Mouse (Mus musculus): ENCODE data around the gene Il4ra.

The Il4ra gene

DNA sequence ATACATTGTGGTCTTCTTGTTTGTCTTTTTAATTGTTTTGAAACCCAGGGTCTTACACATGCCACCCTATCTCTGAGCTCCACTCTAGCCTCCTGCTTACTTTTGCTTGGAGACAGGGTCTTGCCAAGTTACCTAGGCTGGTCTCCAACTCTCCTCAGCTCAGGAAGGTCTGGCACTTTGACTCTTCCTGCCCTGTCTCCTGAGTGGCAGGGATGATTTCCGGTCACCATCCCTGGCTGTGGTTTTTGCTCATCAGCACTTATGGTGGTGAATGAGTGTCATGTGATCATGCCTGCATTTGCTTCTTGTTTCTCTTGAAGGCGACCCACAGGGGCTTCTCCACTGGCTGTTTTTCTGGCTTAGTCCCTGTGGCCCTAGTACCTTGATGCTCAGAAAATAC, 21.9 kb downstream of the Il4ra start:
- DNase-seq = peak in 1 of 2 experiments; percentile 8

- DNase-seq = no peak
Measured at GRCm38 (mm10) chr7:125574832-125575231, 22.9 kb downstream of the Il4ra start.

GRCm38 (mm10) chr7:125575738-125576540, 24.0 kb downstream of the Il4ra start:
- DNase-seq = no peak

- peak; percentile 84 to 87 for DNase-seq
Measured at GRCm38 (mm10) chr7:125576982-125577381, 25.1 kb downstream of the Il4ra start.

- DNase-seq = no peak
Measured at GRCm38 (mm10) chr7:125577486-125578088, 25.7 kb downstream of the Il4ra start.

DNA sequence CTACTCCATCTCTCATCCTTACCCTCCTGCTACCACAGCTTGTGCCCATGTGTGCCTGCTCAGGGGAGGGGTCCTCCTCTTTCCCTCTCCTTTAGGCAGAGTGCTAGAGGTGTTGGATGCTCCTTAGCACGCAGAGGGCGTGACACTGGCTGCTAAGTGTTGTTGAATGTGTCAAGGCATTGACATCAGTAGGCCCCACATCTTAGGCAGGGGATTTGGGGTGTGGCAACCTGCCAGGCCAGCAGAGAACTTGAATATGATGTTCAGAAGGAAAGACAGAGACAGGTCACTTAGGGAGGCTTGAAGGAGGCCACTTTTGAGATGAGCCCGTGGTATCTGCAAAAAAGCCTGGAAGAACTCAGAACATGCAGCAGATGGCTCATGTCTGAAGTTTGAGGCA, 26.2 kb downstream of the Il4ra start:
- DNase-seq = no peak

- DNase-seq = no peak
Measured at GRCm38 (mm10) chr7:125579545-125580219, 27.8 kb downstream of the Il4ra start.

DNA sequence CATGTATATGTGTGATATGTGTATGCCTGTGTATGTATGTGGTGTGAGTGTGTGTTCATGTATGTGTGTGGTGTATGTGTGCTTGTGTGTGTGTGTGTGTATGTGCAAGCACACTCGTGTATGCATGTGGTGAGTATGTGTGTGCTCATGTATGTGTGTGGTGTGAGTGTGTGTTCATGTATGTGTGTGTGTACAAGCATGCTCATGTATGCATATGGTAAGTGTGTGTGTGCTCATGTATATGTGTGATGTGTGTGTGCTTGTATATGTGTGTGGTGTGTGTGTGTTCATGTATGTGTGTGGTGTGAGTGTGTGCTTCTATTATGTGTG, 28.3 kb downstream of the Il4ra start:
- no peak for DNase-seq

DNA sequence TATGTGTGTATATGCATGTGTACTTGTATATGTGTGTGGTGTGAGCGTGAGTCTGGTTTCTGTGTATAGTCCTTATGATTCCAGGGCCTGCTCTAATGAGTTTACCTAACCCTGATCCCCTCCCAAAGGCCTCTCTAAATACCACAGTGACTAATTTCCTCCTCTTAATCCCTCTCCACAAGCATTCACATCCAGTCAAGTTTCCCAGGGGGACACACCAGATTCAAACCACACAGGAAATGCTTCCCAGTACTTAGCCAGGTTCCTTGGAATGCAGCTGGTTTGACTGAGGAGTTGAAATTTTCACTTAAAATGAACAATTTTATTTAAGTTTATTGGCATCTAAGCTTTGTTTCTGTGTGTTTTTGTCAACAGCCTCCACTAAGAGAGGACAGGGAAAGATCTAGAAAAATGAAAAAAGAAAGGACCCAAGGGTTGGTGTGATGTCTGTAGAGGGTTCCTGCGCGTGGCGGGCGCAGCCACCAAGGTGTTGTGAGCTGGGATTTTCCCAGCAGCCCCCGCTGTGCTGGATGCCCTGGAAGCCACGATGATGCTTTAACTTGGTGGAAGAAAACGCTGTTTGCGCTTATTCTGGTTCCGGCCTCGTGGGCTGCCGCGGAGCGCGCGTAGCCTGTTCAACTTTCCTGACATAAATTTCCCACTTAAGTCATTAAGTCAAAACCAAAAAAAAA, 28.9 kb downstream of the Il4ra start:
- DNase-seq = no peak

GRCm38 (mm10) chr7:125581317-125581672, 29.4 kb downstream of the Il4ra start:
- DNase-seq = peak; percentile 86 to 92

GRCm38 (mm10) chr7:125583325-125584004, 31.5 kb downstream of the Il4ra start:
- DNase-seq = no peak

- DNase-seq = no peak
Measured at GRCm38 (mm10) chr7:125584005-125584369, 32.1 kb downstream of the Il4ra start.

DNA sequence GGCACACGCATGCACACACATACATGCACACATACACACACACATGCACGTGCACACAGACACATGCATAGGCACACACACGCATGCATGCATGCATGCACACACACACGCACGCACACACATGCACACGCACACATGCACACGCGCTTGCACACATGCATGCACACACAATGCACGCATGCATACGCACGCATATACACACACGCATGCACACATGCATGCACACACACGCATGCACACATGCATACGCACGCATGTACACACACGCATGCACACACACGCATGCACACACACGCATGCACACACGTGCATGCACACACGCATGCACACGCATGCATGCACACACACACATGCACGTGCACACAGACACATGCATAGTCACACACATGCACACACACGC, 34.4 kb downstream of the Il4ra start:
- no peak for DNase-seq

GRCm38 (mm10) chr7:125588721-125589120, 36.8 kb downstream of the Il4ra start:
- DNase-seq = no peak

DNA sequence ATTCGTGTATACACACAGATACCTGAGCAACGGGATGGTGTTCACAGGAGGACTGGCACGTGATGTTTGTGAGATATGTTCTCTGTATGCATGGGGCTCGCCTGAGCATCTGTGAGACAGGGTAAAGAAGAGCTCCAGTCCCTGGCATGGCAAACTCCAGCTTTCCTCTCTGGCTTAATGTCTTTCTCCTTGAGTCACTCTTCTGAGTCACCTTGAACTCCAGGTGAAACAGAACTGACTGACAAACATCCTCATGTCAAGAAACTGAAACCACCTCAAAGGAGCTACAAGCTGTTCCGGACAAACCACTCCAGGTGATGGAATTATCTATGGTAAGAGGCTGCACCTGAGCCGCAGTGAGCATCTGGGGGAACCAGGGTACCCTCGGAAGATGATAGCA, 38.0 kb downstream of the Il4ra start:
- no peak for DNase-seq

GRCm38 (mm10) chr7:125593831-125594230, 41.9 kb downstream of the Il4ra start:
- DNase-seq = no peak

- no peak for DNase-seq
Measured at GRCm38 (mm10) chr7:125596406-125596805, 44.5 kb downstream of the Il4ra start.

GRCm38 (mm10) chr7:125597083-125597482, 45.2 kb downstream of the Il4ra start:
- no peak for DNase-seq

GRCm38 (mm10) chr7:125597516-125598347, 45.8 kb downstream of the Il4ra start:
- no peak for DNase-seq

DNA sequence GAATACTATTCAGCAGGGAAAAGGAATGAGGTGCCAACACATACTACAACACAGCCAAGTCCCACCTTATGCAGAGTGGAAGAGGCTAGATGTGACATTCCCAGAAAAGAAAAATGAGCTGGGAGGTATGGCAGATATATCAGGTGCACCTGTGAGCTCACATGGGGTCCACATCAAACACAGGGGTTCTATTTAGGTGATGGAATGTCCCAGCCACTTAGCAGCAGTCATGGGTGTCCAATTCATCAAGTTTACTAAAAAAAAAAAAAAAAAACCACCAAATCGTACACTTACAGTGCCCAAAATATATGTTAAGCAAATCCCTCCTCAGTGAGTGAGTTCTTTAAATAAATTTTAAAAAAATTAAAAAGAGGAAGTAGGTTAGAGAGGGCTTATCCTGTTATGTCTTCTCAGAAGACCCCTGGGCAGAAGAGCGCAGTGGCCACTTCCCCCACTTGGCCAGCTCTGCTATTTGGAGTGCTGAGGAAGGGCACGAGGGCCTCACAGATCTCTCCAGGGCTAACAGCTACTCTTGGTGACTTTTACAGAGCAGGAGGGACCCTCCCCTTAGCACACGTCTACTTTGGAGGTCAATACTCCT, 47.6 kb downstream of the Il4ra start:
- no peak for DNase-seq

DNA sequence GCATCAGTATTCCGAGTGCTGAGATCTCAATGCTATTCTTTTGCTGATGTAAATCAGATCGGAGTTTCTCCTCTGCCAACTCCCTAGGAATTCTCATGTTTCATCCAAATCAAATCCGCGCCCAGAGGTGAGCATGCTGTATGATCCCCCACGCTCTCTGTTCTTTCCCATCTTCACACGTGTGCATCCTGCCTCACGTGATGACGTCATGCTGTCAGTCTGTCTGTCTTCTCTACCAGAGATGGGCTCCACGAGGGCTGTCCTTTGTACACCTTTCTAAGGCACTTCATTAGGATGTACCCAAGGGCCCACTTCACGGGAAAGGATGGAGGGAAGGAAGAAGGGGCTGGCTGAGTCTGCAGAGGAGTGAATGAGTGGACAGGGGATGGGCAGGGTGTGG, 48.2 kb downstream of the Il4ra start:
- DNase-seq = no peak
